Mouse (Mus musculus): ENCODE data around the gene Mmaa. TPM values are rescaled to one million over a fixed set of nuclear protein-coding genes. Genes with fewer than 3 reads are reported as not detected.

The Mmaa gene
- polyA plus RNA-seq, 1 experiment: 36.9 TPM

DNA sequence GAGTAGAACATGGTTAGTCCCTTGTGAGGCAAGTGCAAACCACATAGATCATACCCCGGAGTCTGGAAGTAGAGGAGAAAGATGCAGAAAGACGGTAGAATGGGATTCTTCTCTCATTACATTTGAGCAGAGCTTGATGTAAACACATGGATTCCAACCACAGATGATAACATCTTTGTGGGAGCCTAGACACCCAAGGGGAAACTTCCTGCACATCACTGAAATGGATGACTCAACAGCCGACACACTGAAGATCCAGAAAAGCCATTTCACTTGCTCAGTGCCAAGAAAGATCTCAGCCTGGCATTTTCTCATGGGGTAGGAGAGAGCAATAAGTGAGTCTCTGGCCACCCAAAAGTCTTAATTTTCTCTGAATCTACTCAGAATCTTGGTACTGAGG lies 66.8 kb downstream of the Mmaa start:
- H3K4me3 ChIP-seq (ENCODE audit: insufficient read depth, low read length): no peak overlapping the region
- no peaks in the 10 kb centered on the region for H3K4me1 ChIP-seq (ENCODE audit: control insufficient read depth, insufficient read depth, low read length)
- no peak overlapping the region for H3K27ac ChIP-seq (ENCODE audit: insufficient read depth, low read length)
- TF ChIP-seq CTCF (IDR thresholded peaks at IDR 0.05; ENCODE audit: extremely low read depth, insufficient read depth, low read length) (no peak), POLR2A (IDR thresholded peaks at IDR 0.05; ENCODE audit: extremely low read depth, insufficient read depth, low read length) (no peak)

DNA sequence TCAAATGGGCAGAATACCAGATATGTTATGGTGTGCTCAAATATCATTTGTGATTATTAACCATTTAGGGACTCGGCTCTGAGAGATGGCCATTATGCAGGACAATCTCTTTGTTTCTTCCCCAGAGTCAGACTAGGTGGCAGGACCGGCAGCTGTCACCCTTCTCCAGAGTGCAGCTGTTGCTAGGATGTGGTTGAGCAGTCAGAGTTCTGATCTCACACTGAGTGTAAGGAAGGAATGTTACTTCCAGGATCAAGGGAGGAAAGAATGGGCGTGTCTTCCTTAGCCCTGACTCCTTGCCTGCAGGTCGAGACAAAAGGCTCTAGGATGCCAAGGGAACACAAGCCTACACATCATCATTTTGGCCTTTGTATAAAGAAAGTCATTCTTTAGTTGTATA lies 67.5 kb downstream of the Mmaa start:
- no peak for TF ChIP-seq CTCF (IDR thresholded peaks at IDR 0.05; ENCODE audit: extremely low read depth, insufficient read depth, low read length)
- TF ChIP-seq POLR2A (IDR thresholded peaks at IDR 0.05; ENCODE audit: extremely low read depth, insufficient read depth, low read length): no peak
- H3K4me1 ChIP-seq (ENCODE audit: control insufficient read depth, insufficient read depth, low read length): no peaks in the 10 kb centered on the region
- no peak overlapping the region for H3K27ac ChIP-seq (ENCODE audit: insufficient read depth, low read length)
- H3K4me3 ChIP-seq (ENCODE audit: insufficient read depth, low read length): no peak overlapping the region

DNA sequence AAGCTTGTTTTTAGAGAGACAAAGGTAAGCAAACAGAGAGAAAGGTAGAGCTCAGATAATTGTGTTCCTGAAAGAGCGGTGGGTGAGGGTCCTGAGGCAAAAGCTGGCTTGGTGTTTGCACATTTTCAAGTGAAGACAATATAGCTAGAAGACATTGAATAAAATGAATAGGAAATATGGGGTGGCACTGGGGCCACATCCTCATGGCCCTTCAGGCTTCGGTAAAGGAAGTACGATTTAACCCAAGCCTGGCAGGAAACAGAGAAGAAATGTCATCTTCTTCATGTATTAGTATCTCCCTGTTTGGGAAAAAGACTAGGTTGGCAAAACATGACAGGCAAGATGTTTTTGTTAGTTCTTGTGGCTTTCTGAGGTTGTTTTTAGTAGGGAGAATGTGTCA lies 68.7 kb downstream of the Mmaa start:
- no peak overlapping the region for H3K4me3 ChIP-seq (ENCODE audit: insufficient read depth, low read length)
- no peak for TF ChIP-seq CTCF (IDR thresholded peaks at IDR 0.05; ENCODE audit: extremely low read depth, insufficient read depth, low read length)
- no peak for TF ChIP-seq POLR2A (IDR thresholded peaks at IDR 0.05; ENCODE audit: extremely low read depth, insufficient read depth, low read length)
- H3K4me1 ChIP-seq (ENCODE audit: control insufficient read depth, insufficient read depth, low read length): no peaks in the 10 kb centered on the region
- no peak overlapping the region for H3K27ac ChIP-seq (ENCODE audit: insufficient read depth, low read length)

DNA sequence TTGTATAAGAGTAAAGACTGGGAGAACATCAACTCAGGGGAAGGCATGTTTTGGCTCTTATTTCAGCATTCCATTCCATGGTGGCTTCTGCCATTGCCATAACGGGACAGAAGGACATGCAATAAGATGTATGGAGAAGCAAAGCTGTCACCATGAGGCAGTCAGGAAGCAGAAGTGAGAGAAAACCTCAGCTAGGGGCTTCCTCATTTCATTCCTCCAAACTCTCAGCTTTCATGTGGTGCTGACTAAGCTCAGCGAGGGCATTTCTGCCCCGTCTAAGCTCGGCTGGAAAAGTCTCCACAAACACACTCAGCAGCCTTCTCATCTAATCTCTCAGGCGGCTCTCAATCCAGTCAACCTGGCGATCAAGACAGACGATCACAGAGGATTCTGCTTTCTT lies 69.2 kb downstream of the Mmaa start:
- no peaks in the 10 kb centered on the region for H3K4me1 ChIP-seq (ENCODE audit: control insufficient read depth, insufficient read depth, low read length)
- no peak for TF ChIP-seq CTCF (IDR thresholded peaks at IDR 0.05; ENCODE audit: extremely low read depth, insufficient read depth, low read length)
- TF ChIP-seq POLR2A (IDR thresholded peaks at IDR 0.05; ENCODE audit: extremely low read depth, insufficient read depth, low read length): no peak
- H3K27ac ChIP-seq (ENCODE audit: insufficient read depth, low read length): no peak overlapping the region
- H3K4me3 ChIP-seq (ENCODE audit: insufficient read depth, low read length): no peak overlapping the region

DNA sequence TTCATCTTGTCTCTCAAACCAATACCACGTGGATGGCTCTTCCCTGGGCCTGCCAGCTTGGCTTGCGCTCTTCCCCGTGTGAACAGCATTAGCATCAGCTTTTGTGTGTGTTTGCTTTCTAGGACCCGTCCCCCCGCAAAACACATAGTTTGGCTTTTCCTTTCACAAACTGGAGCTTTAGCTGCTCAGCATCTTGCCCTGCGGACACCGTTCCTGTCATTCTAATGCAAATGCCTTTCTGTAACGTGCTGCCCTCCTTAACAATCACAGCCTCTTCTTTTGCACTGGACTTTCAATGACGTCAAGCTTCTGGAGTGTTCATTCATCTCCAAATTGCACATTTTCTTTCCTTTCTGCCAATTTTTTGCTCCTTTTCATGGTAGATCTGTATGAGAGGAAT lies 70.4 kb downstream of the Mmaa start:
- Histone ChIP-seq H3K27ac (ENCODE audit: insufficient read depth, low read length) (no peak overlapping the region), H3K4me1 (ENCODE audit: control insufficient read depth, insufficient read depth, low read length) (no peaks in the 10 kb centered on the region), H3K4me3 (ENCODE audit: insufficient read depth, low read length) (no peak overlapping the region)
- TF ChIP-seq POLR2A (IDR thresholded peaks at IDR 0.05; ENCODE audit: extremely low read depth, insufficient read depth, low read length) (no peak), CTCF (IDR thresholded peaks at IDR 0.05; ENCODE audit: extremely low read depth, insufficient read depth, low read length) (no peak)

DNA sequence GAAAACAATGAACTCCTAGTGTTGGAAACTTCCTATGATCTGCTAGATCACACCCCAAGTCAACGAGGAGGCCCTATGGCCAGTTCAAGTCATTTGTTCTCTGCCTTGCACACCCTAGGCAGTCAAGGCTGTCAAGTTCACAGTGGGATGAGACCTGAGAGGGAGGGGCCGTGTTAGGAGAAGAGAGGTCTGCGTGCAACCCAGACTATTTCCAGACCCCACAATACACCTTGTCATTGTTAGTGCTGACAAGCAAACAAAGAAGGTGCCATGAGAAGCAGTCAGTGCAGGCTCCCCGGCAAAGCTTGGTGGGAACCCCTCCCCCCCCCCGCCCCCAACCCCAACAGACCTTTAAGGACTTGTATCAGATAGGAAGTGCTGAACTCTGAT lies 72.0 kb downstream of the Mmaa start:
- H3K27ac ChIP-seq (ENCODE audit: insufficient read depth, low read length): no peak overlapping the region
- H3K4me3 ChIP-seq (ENCODE audit: insufficient read depth, low read length): no peak overlapping the region
- no peaks in the 10 kb centered on the region for H3K4me1 ChIP-seq (ENCODE audit: control insufficient read depth, insufficient read depth, low read length)
- TF ChIP-seq CTCF (IDR thresholded peaks at IDR 0.05; ENCODE audit: extremely low read depth, insufficient read depth, low read length): no peak
- TF ChIP-seq POLR2A (IDR thresholded peaks at IDR 0.05; ENCODE audit: extremely low read depth, insufficient read depth, low read length): no peak

DNA sequence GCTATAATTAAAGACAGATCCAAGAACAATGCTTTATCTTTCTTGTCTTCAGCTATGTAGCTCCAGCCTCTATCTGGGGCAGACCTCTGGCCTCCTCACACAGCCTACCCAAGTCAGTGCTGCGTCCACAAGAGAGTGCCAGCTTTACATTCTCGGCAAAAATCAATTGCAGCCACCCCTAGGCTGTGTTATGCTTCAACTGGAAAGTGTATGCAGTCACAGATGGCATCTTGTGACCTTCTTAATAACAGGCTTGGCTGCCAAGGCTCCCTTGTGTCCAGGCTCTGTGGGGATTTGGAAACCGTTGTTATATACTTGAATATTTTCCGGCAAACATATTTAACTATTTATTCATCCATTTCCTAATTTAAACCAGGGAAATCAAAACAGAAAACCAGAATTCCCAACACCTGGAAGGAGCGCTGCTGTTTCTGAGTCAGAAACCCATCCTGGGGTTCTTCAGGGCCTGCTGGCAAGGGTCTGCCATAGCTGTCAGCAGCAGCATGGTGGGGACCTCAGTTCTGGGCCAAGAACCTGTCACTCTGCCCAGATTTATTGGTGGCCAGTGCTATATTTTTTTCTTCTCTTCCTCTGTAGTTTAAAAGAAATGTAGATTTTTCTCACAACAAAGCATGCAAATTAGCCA lies 72.5 kb downstream of the Mmaa start:
- H3K4me1 ChIP-seq (ENCODE audit: control insufficient read depth, insufficient read depth, low read length): no peaks in the 10 kb centered on the region
- no peak for TF ChIP-seq POLR2A (IDR thresholded peaks at IDR 0.05; ENCODE audit: extremely low read depth, insufficient read depth, low read length)
- no peak for TF ChIP-seq CTCF (IDR thresholded peaks at IDR 0.05; ENCODE audit: extremely low read depth, insufficient read depth, low read length)
- no peak overlapping the region for H3K27ac ChIP-seq (ENCODE audit: insufficient read depth, low read length)
- no peak overlapping the region for H3K4me3 ChIP-seq (ENCODE audit: insufficient read depth, low read length)

Other genes with a start within 250 kb of the Mmaa start
- gene 1700011L22Rik, start 46.4 kb downstream of the Mmaa start, polyA plus RNA-seq (2012; rRNA removed): not detected in 2 replicates
- 18.9 and 19.4 TPM in 2 replicates for gene Smad1, start 104.6 kb upstream of the Mmaa start, polyA plus RNA-seq (2012; rRNA removed)

Data from cortical plate, adult 2 months (tissue).